Mouse (Mus musculus): ENCODE results near the gene Irs3.
"Not testable (repeated sequence)": the region's sequence is repeated elsewhere in the genome, so short reads cannot be mapped to it uniquely, and the experiment has no call there.

GRCm38 (mm10) chr5:137614921-137615320 lies 30.6 kb downstream of the Irs3 start:
- TF ChIP-seq CTCF, EP300 (IDR thresholded peaks at IDR 0.05; ENCODE audit: low read depth): not testable (repeated sequence)
